In the genomic region with DNA sequence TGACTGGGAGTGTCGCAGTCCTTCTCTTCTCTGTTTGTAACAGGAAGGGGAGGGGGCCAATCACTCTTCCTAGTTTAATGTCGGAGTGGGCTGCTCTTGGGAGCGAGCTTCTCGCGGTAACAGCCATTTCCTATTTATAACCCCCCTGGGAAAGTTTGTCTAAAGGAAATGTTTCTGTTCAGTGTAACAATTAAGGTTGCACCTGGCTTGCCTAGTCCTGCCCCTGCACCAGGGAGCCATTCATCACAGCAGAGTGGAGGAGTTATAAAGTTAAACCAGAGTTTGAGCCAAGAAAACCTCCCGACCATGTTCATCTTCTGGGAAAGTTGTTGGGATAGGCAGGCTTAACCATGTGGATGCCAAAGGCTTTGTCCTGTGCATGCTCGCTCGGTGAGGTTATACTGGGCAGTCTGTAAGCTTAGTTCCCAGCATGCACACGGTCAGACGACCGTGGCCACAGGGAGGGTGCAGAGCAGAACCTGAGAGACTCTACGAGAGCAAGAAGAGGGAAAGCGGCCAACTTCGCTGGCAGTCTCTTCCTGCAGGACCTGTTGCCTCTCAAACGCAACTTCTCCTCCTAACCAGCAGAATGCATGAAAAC, we compare ENCODE assay signal across 8 mouse cellular contexts.
DNase-seq lines count a peak whose midpoint lies in the region; ATAC-seq and TF ChIP-seq lines count a peak whose summit lies in the region.

No protein-coding gene starts in this region.

- no peak overlapping the region for H3K27ac ChIP-seq in forebrain, embryonic 13.5 days
- H3K27ac ChIP-seq in forebrain, embryonic 11.5 days (ENCODE audit: low read depth, low read length): no peak overlapping the region
- peak overlapping the region; percentile 5; the same call in 1 of the 2 replicates for H3K27ac ChIP-seq in heart, embryonic 15.5 days
- no peak overlapping the region for H3K27ac ChIP-seq in liver, embryonic 13.5 days
- H3K27ac ChIP-seq in layer of hippocampus, adult 2 months: no peak overlapping the region

- no peak for ATAC-seq in forebrain, embryonic 13.5 days
- ATAC-seq in forebrain, embryonic 11.5 days (replicated peaks; ENCODE audit: low FRiP score): no peak
- no peak for ATAC-seq in heart, embryonic 15.5 days (replicated peaks; ENCODE audit: insufficient number of reproducible peaks, insufficient read depth, low FRiP score, low read depth)
- no peak; the same call in 1 of the 2 replicates for ATAC-seq in liver, embryonic 13.5 days (ENCODE audit: low read depth)

- peak overlapping the region; percentile 12 for H3K4me2 ChIP-seq in forebrain, embryonic 13.5 days
- H3K4me2 ChIP-seq in forebrain, embryonic 11.5 days (ENCODE audit: low read depth, low read length, severe bottlenecking): no peak overlapping the region
- H3K4me2 ChIP-seq in heart, embryonic 15.5 days: peak overlapping the region; percentile 42
- peak overlapping the region; percentile 23; the same call in 1 of the 2 replicates for H3K4me2 ChIP-seq in liver, embryonic 13.5 days

- no peaks in the 10 kb centered on the region for H3K27me3 ChIP-seq in forebrain, embryonic 13.5 days
- H3K27me3 ChIP-seq in forebrain, embryonic 11.5 days (ENCODE audit: control insufficient read depth, insufficient read depth, low read length): no peaks in the 10 kb centered on the region
- H3K27me3 ChIP-seq in heart, embryonic 15.5 days: no peaks in the 10 kb centered on the region
- no peaks in the 10 kb centered on the region for H3K27me3 ChIP-seq in liver, embryonic 13.5 days

- no peak overlapping the region for H3K4me3 ChIP-seq in forebrain, embryonic 13.5 days
- H3K4me3 ChIP-seq in forebrain, embryonic 11.5 days (ENCODE audit: low read depth, low read length): no peak overlapping the region
- peak overlapping the region; percentile 15 for H3K4me3 ChIP-seq in heart, embryonic 15.5 days
- no peak overlapping the region for H3K4me3 ChIP-seq in liver, embryonic 13.5 days (replicated peaks)
- H3K4me3 ChIP-seq in layer of hippocampus, adult 2 months: no peak overlapping the region

- no peak overlapping the region for H3K9ac ChIP-seq in forebrain, embryonic 13.5 days
- no peak overlapping the region for H3K9ac ChIP-seq in forebrain, embryonic 11.5 days (ENCODE audit: low read length)
- H3K9ac ChIP-seq in heart, embryonic 15.5 days: no peak overlapping the region
- no peak overlapping the region for H3K9ac ChIP-seq in liver, embryonic 13.5 days

- H3K36me3 ChIP-seq in forebrain, embryonic 13.5 days (ENCODE audit: poor library complexity, severe bottlenecking): no peaks in the 10 kb centered on the region
- H3K36me3 ChIP-seq in forebrain, embryonic 11.5 days (ENCODE audit: control insufficient read depth, insufficient read depth, low read length): no peaks in the 10 kb centered on the region
- H3K36me3 ChIP-seq in heart, embryonic 15.5 days: no peaks in the 10 kb centered on the region
- no peaks in the 10 kb centered on the region for H3K36me3 ChIP-seq in liver, embryonic 13.5 days

- H3K4me1 ChIP-seq in forebrain, embryonic 13.5 days: peaks cover 18% of the 10 kb centered on the region
- no peaks in the 10 kb centered on the region for H3K4me1 ChIP-seq in forebrain, embryonic 11.5 days (replicated peaks; ENCODE audit: control insufficient read depth, insufficient read depth, low read length)
- 0 out of 2 replicates have a peak, but pooled peaks cover 2% of the 10 kb centered on the region for H3K4me1 ChIP-seq in heart, embryonic 15.5 days (replicated peaks)
- no peaks in the 10 kb centered on the region; the same call in 1 of the 2 replicates for H3K4me1 ChIP-seq in liver, embryonic 13.5 days (replicated peaks)

- no peaks in the 10 kb centered on the region for H3K9me3 ChIP-seq in forebrain, embryonic 13.5 days (replicated peaks)
- no peaks in the 10 kb centered on the region; the same call in 1 of the 2 replicates for H3K9me3 ChIP-seq in forebrain, embryonic 11.5 days (ENCODE audit: control insufficient read depth, low read length)
- H3K9me3 ChIP-seq in heart, embryonic 15.5 days (replicated peaks): no peaks in the 10 kb centered on the region
- no peaks in the 10 kb centered on the region for H3K9me3 ChIP-seq in liver, embryonic 13.5 days (replicated peaks)

- WGBS in forebrain, embryonic 13.5 days: 54% methylated on average over 15 of the region's 15 CpGs
- 64% methylated on average over 15 of the region's 15 CpGs for WGBS in forebrain, embryonic 11.5 days
- 37% methylated on average over 15 of the region's 15 CpGs for WGBS in heart, embryonic 15.5 days
- 35% methylated on average over 15 of the region's 15 CpGs for WGBS in liver, embryonic 13.5 days (ENCODE audit: insufficient replicate concordance)

- no peak for TF ChIP-seq CTCF in layer of hippocampus, adult 2 months (conservative IDR thresholded peaks at IDR 0.05)

- DNase-seq in forebrain, embryonic 11.5 days (ENCODE audit: low spot score): no peak
- peak; percentile 72 for DNase-seq in R1 (ENCODE audit: low read depth, low spot score)
- DNase-seq in liver, embryonic 13.5 days: no peak
- DNase-seq in layer of hippocampus, postnatal 14 days (ENCODE audit: low spot score in 2 of 2): no peak
- DNase-seq in layer of hippocampus, adult 2 months (ENCODE audit: low spot score in 2 of 2): no peak
- no peak for DNase-seq in layer of hippocampus, adult 9-11 months
